Mouse (Mus musculus) cortical plate, adult 2 months (tissue): ENCODE results near the gene Mrpl20. TPM values are rescaled to one million over a fixed set of nuclear protein-coding genes. Genes with fewer than 3 reads are reported as not detected.
A peak's percentile ranks its signal among the peaks of the same experiment; 100 is the strongest.

Source experiments
- H3K27ac ChIP-seq: fragments of 200-500 bp; 2 replicates; pipeline ENCODE4 v1.5.1; 2012; ENCODE audit warnings: low read length, control low read depth, inconsistent platforms; ENCODE audit not compliant: insufficient read depth
- H3K4me1 ChIP-seq: fragments of 200-500 bp; 2 replicates; pipeline ENCODE4 v1.6.1; 2011; ENCODE audit warnings: low read length; ENCODE audit not compliant: control insufficient read depth, insufficient read depth
- H3K4me3 ChIP-seq: fragments of 200-500 bp; 2 replicates; pipeline ENCODE4 v1.5.1; 2011; ENCODE audit warnings: mild to moderate bottlenecking, low read length, control low read depth; ENCODE audit not compliant: insufficient read depth
- CTCF ChIP-seq: fragments of 200-500 bp; IDR thresholded peaks from 2 replicates; pipeline ENCODE4 v1.5.1; 2011; ENCODE audit warnings: mild to moderate bottlenecking, control low read depth, low read length; ENCODE audit not compliant: insufficient read depth; ENCODE audit errors: extremely low read depth
- POLR2A ChIP-seq: fragments of 200-500 bp; IDR thresholded peaks from 2 replicates; pipeline ENCODE4 v1.6.1; 2011; ENCODE audit warnings: mild to moderate bottlenecking, low read length, control low read depth; ENCODE audit not compliant: insufficient read depth; ENCODE audit errors: extremely low read depth
- polyA plus RNA-seq: library from polyadenylated mRNA; depleted of rRNA; stranded (reverse); fragments of >200 nt; gene quantifications from 2 replicates; pipeline ENCODE4 v1.2.3, GENCODE M21; 2012

Gene Mrpl20
- polyA plus RNA-seq, 1 experiment: 110 TPM

GRCm38 (mm10) chr4:155823443-155823842 is 20.8 kb downstream of the Mrpl20 start:
- Histone ChIP-seq H3K4me3 (no peak overlapping the region), H3K27ac (no peak overlapping the region), H3K4me1 (peaks cover 1% of the 10 kb centered on the region; the same call in 1 of the 2 replicates)
- TF ChIP-seq CTCF (no peak), POLR2A (no peak)

- Histone ChIP-seq H3K27ac (no peak overlapping the region), H3K4me1 (peaks cover 4% of the 10 kb centered on the region), H3K4me3 (no peak overlapping the region)
- no peak for TF ChIP-seq CTCF
- no peak for TF ChIP-seq POLR2A
Observed at GRCm38 (mm10) chr4:155829866-155830265, 27.2 kb downstream of the Mrpl20 start.

- H3K4me1 ChIP-seq: peaks cover 4% of the 10 kb centered on the region
- TF ChIP-seq POLR2A (no peak), CTCF (no peak)
- no peak overlapping the region for H3K27ac ChIP-seq
- H3K4me3 ChIP-seq: no peak overlapping the region; the same call in 1 of the 2 replicates
Observed at GRCm38 (mm10) chr4:155830596-155830995, 27.9 kb downstream of the Mrpl20 start.

- Histone ChIP-seq H3K4me1 (peaks cover 4% of the 10 kb centered on the region), H3K27ac (peak within 1 kb of the TSS; percentile 32), H3K4me3 (peak within 1 kb of the TSS; percentile 80)
- TF ChIP-seq POLR2A (peak; percentile 68), CTCF (peak; percentile 72)
Observed at GRCm38 (mm10) chr4:155831205-155831766, 28.6 kb downstream of the Mrpl20 start, which contains the start of gene Aurkaip1. Aurkaip1 (plus strand) TSS chr4:155831272.

- peak overlapping the region; percentile 80 for H3K4me3 ChIP-seq
- no peak for TF ChIP-seq CTCF
- no peak for TF ChIP-seq POLR2A
Observed at GRCm38 (mm10) chr4:155831831-155832230, 29.2 kb downstream of the Mrpl20 start.

GRCm38 (mm10) chr4:155832321-155832720 is 29.6 kb downstream of the Mrpl20 start:
- TF ChIP-seq CTCF: no peak
- TF ChIP-seq POLR2A: no peak
- Histone ChIP-seq H3K27ac (no peak overlapping the region), H3K4me3 (peak overlapping the region; percentile 80), H3K4me1 (peaks cover 4% of the 10 kb centered on the region)

More at GRCm38 (mm10) chr4:155831831-155832230, 29.2 kb downstream of the Mrpl20 start:
- H3K4me1 ChIP-seq: peaks cover 4% of the 10 kb centered on the region
- H3K27ac ChIP-seq: peak overlapping the region; percentile 32

GRCm38 (mm10) chr4:155833234-155833633 is 30.6 kb downstream of the Mrpl20 start:
- no peak for TF ChIP-seq POLR2A
- TF ChIP-seq CTCF: no peak
- Histone ChIP-seq H3K27ac (no peak overlapping the region), H3K4me1 (peaks cover 4% of the 10 kb centered on the region), H3K4me3 (no peak overlapping the region)

GRCm38 (mm10) chr4:155833836-155834235 is 31.2 kb downstream of the Mrpl20 start:
- peaks cover 4% of the 10 kb centered on the region for H3K4me1 ChIP-seq

GRCm38 (mm10) chr4:155837404-155838010 is 34.8 kb downstream of the Mrpl20 start:
- Histone ChIP-seq H3K27ac (no peak overlapping the region), H3K4me3 (no peak overlapping the region), H3K4me1 (peaks cover 3% of the 10 kb centered on the region; the same call in 1 of the 2 replicates)
- no peak for TF ChIP-seq POLR2A
- TF ChIP-seq CTCF: no peak

More at GRCm38 (mm10) chr4:155833836-155834235, 31.2 kb downstream of the Mrpl20 start:
- TF ChIP-seq POLR2A (no peak), CTCF (peak; percentile 59)
- H3K4me3 ChIP-seq: no peak overlapping the region
- 0 out of 2 replicates have a peak overlapping the region, but pooled peaks have one; percentile 18 for H3K27ac ChIP-seq
